Mouse (Mus musculus) lung, postnatal 0 days (tissue): ENCODE measurements around the gene Rnf150.

ENCODE experiments used
- CTCF ChIP-seq: IDR thresholded peaks from 2 replicates; pipeline ENCODE4 v1.5.1; 2016; ENCODE audit warnings: antibody characterized with exemption, mild to moderate bottlenecking
- EP300 ChIP-seq: IDR thresholded peaks from 2 replicates; pipeline ENCODE4 v1.6.1; 2016; ENCODE audit warnings: antibody characterized with exemption, mild to moderate bottlenecking, control low read depth

- TF ChIP-seq CTCF = no peak
- no peak for TF ChIP-seq EP300
Measured at GRCm38 (mm10) chr8:83061873-83062272, 198.7 kb downstream of the Rnf150 start.
